Comparison of ENCODE assay signal across 8 mouse cellular contexts in the genomic region with DNA sequence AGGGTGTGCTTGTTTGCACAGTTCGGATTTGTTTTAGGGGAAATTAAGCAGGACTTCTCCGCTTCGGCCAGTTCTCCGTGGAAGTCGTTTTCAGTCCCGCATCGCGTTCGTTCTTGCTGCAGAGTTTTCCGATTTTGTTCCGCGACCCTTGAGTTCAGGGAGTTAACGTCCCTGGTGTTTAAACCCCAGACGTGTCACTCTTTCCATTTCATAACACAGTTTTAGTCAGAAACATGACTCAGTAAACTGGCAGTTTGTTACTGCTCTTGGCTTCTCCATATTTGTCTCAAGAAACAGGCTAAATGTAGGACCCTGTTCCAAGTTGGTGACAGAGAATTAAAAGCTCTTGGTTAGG. TPM values are rescaled to one million over a fixed set of nuclear protein-coding genes. Genes with fewer than 3 reads are reported as not detected.
A peak's percentile ranks its signal among the peaks of the same experiment; 100 is the strongest.
DNase-seq lines count a peak whose midpoint lies in the region; ATAC-seq and TF ChIP-seq lines count a peak whose summit lies in the region.

No protein-coding gene starts in this region.

- peak overlapping the region; percentile 100 for H3ac ChIP-seq in C2C12 (ENCODE audit: control insufficient read depth, insufficient read length, low read depth)

- no peak for TF ChIP-seq CTCF in C2C12 (IDR thresholded peaks at IDR 0.05; ENCODE audit: control insufficient read depth, insufficient read depth, insufficient read length)
- TF ChIP-seq CTCF in embryonic fibroblast, embryonic 13.5 days (IDR thresholded peaks at IDR 0.05; ENCODE audit: borderline replicate concordance, insufficient read depth, low read length) = no peak

- peaks cover 50% of the 10 kb centered on the region for H3K79me3 ChIP-seq in C2C12 (ENCODE audit: low read depth)

- peak overlapping the region; percentile 94 for H3K4me3 ChIP-seq in erythroblast, embryonic 14.5 days (replicated peaks)
- H3K4me3 ChIP-seq in C2C12 (ENCODE audit: insufficient read depth, poor library complexity, severe bottlenecking) = peak overlapping the region; percentile 89
- peak overlapping the region; percentile 99 for H3K4me3 ChIP-seq in embryonic fibroblast, embryonic 13.5 days (ENCODE audit: insufficient read depth, low read length)
- H3K4me3 ChIP-seq in limb, embryonic 12.5 days (replicated peaks) = peak overlapping the region; percentile 89
- H3K4me3 ChIP-seq in neural tube, embryonic 14.5 days (ENCODE audit: low read depth, low read length) = peak overlapping the region; percentile 98

- H3K27ac ChIP-seq in embryonic fibroblast, embryonic 13.5 days (ENCODE audit: insufficient read depth, low read length) = peak overlapping the region; percentile 94
- peak overlapping the region; percentile 94 for H3K27ac ChIP-seq in limb, embryonic 12.5 days
- peak overlapping the region; percentile 95; the same call in 1 of the 2 replicates for H3K27ac ChIP-seq in neural tube, embryonic 14.5 days (ENCODE audit: low read depth, low read length)

- H3K4me2 ChIP-seq in limb, embryonic 12.5 days = peak overlapping the region; percentile 61
- peak overlapping the region; percentile 60 for H3K4me2 ChIP-seq in neural tube, embryonic 14.5 days (ENCODE audit: low read depth, low read length)

- H3K4me1 ChIP-seq in erythroblast, embryonic 14.5 days (ENCODE audit: control insufficient read depth) = peaks cover 24% of the 10 kb centered on the region
- H3K4me1 ChIP-seq in embryonic fibroblast, embryonic 13.5 days (ENCODE audit: control insufficient read depth, insufficient read depth, low read length) = 0 out of 2 replicates have a peak, but pooled peaks cover 2% of the 10 kb centered on the region
- H3K4me1 ChIP-seq in limb, embryonic 12.5 days (replicated peaks) = peaks cover 11% of the 10 kb centered on the region
- H3K4me1 ChIP-seq in neural tube, embryonic 14.5 days (ENCODE audit: control insufficient read depth, insufficient read depth, low read length) = peaks cover 5% of the 10 kb centered on the region

- WGBS in limb, embryonic 12.5 days = under 1% methylated on average over 14 of the region's 14 CpGs
- under 1% methylated on average over 14 of the region's 14 CpGs for WGBS in neural tube, embryonic 14.5 days

- peaks cover 58% of the 10 kb centered on the region for H3K79me2 ChIP-seq in C2C12 (ENCODE audit: control insufficient read depth, insufficient read depth)

- H3K36me3 ChIP-seq in erythroblast, embryonic 14.5 days (ENCODE audit: control insufficient read depth) = no peaks in the 10 kb centered on the region
- H3K36me3 ChIP-seq in C2C12 (ENCODE audit: control insufficient read depth, insufficient read depth) = no peaks in the 10 kb centered on the region
- H3K36me3 ChIP-seq in limb, embryonic 12.5 days = no peaks in the 10 kb centered on the region
- H3K36me3 ChIP-seq in neural tube, embryonic 14.5 days (ENCODE audit: control insufficient read depth, insufficient read depth, low read length) = no peaks in the 10 kb centered on the region

- H3K9me3 ChIP-seq in erythroblast, embryonic 14.5 days (ENCODE audit: control insufficient read depth, low read length) = no peaks in the 10 kb centered on the region
- 0 out of 2 replicates have a peak, but pooled peaks cover 3% of the 10 kb centered on the region for H3K9me3 ChIP-seq in limb, embryonic 12.5 days
- no peaks in the 10 kb centered on the region for H3K9me3 ChIP-seq in neural tube, embryonic 14.5 days (ENCODE audit: control insufficient read depth, low read length)

- peak; percentile 62 for TF ChIP-seq POLR2A in embryonic fibroblast, embryonic 13.5 days (IDR thresholded peaks at IDR 0.05; ENCODE audit: low read depth, low read length)

- peak overlapping the region; percentile 90 for H3K9ac ChIP-seq in limb, embryonic 12.5 days (replicated peaks)
- peak overlapping the region; percentile 93 for H3K9ac ChIP-seq in neural tube, embryonic 14.5 days (replicated peaks; ENCODE audit: low read depth, low read length)

- ATAC-seq in erythroblast, adult 5-6 weeks (replicated peaks; ENCODE audit: low FRiP score, poor library complexity, severe bottlenecking) = no peak
- no peak for ATAC-seq in limb, embryonic 12.5 days (ENCODE audit: insufficient number of reproducible peaks, insufficient read depth, low FRiP score, low TSS enrichment, low read depth)
- no peak for ATAC-seq in neural tube, embryonic 14.5 days (ENCODE audit: low read depth)

- no peak for DNase-seq in right cerebral cortex, adult 2 months (ENCODE audit: low spot score in 2 of 2)
- no peak for DNase-seq in frontal cortex, postnatal 10 days (ENCODE audit: low spot score in 2 of 2)

- H3K27me3 ChIP-seq in erythroblast, embryonic 14.5 days (ENCODE audit: control insufficient read depth) = peaks cover 5% of the 10 kb centered on the region; the same call in 1 of the 2 replicates
- H3K27me3 ChIP-seq in C2C12 (ENCODE audit: control insufficient read depth, insufficient read depth, insufficient read length) = no peaks in the 10 kb centered on the region
- H3K27me3 ChIP-seq in limb, embryonic 12.5 days = no peaks in the 10 kb centered on the region
- H3K27me3 ChIP-seq in neural tube, embryonic 14.5 days (ENCODE audit: control insufficient read depth, insufficient read depth, low read length) = no peaks in the 10 kb centered on the region

TF ChIP-seq in C2C12, 6 proteins besides CTCF, POLR2A, EP300 and RAD21:
- TF ChIP-seq MAX (IDR thresholded peaks at IDR 0.05) = no peak
- no peak for TF ChIP-seq CEBPB (IDR thresholded peaks at IDR 0.05; ENCODE audit: low read depth)
- TF ChIP-seq USF1 (IDR thresholded peaks at IDR 0.05; ENCODE audit: low read depth) = no peak
- TF ChIP-seq MYOG (IDR thresholded peaks at IDR 0.05; ENCODE audit: control insufficient read depth, extremely low read depth, insufficient read length) = no peak
- TF ChIP-seq MYOD1 (IDR thresholded peaks at IDR 0.05; ENCODE audit: control insufficient read depth, insufficient read length, low read depth) = no peak
- no peak for TF ChIP-seq FOSL1 (IDR thresholded peaks at IDR 0.05; ENCODE audit: insufficient read depth, low read length, poor library complexity, severe bottlenecking)

RNA-seq across cellular contexts. Expression of a gene that starts 0.9 kb away (rescaled TPM):
- 0.23 and 0.64 TPM in 2 replicates for polyA plus RNA-seq in erythroblast, embryonic 14.5 days (2012)
- total RNA-seq in erythroblast, adult 5-6 weeks (2015; ENCODE audit: low replicate concordance) = 11.7 and 14.4 TPM in 2 replicates
- total RNA-seq in erythroblast, adult 5-6 weeks (2017; ENCODE audit: low replicate concordance) = 7.4 and 9.5 TPM in 2 replicates
- 28.6 TPM for polyA plus RNA-seq in C2C12 (2012; fragmentation: generic; extraction: Trizol)
- 58.4 and 76.4 TPM in 2 replicates for polyA plus RNA-seq in embryonic fibroblast, embryonic 13.5 days (2011; ENCODE audit: insufficient read length, low read depth, missing spikeins)
- polyA plus RNA-seq in limb, embryonic 12.5 days (2016; fragmentation: Nextera tagmentation; extraction: Ambion mirVana) = 29.5 and 32.1 TPM in 2 replicates
- polyA plus RNA-seq in neural tube, embryonic 14.5 days (2014; fragmentation: Nextera tagmentation; extraction: Ambion mirVana) = 42.7 and 50.4 TPM in 2 replicates

RNA-seq across cellular contexts. Expression of a gene that starts 13.5 kb away (rescaled TPM):
- 0.06 TPM in 1 of 2 replicates, not detected in the other for polyA plus RNA-seq in erythroblast, embryonic 14.5 days (2012)
- 5.6 and 8.8 TPM in 2 replicates for total RNA-seq in erythroblast, adult 5-6 weeks (2015; ENCODE audit: low replicate concordance)
- total RNA-seq in erythroblast, adult 5-6 weeks (2017; ENCODE audit: low replicate concordance) = 3.2 and 8.1 TPM in 2 replicates
- polyA plus RNA-seq in C2C12 (2012; fragmentation: generic; extraction: Trizol) = 4.2 TPM
- 12.5 and 13.4 TPM in 2 replicates for polyA plus RNA-seq in embryonic fibroblast, embryonic 13.5 days (2011; ENCODE audit: insufficient read length, low read depth, missing spikeins)
- polyA plus RNA-seq in limb, embryonic 12.5 days (2016; fragmentation: Nextera tagmentation; extraction: Ambion mirVana) = 37.8 and 40.7 TPM in 2 replicates
- 62.3 and 74.7 TPM in 2 replicates for polyA plus RNA-seq in neural tube, embryonic 14.5 days (2014; fragmentation: Nextera tagmentation; extraction: Ambion mirVana)

RNA-seq across cellular contexts. Expression of a gene that starts 59.6 kb away (rescaled TPM):
- polyA plus RNA-seq in erythroblast, embryonic 14.5 days (2012) = 0.29 and 1.3 TPM in 2 replicates
- 8.6 and 14.4 TPM in 2 replicates for total RNA-seq in erythroblast, adult 5-6 weeks (2015; ENCODE audit: low replicate concordance)
- total RNA-seq in erythroblast, adult 5-6 weeks (2017; ENCODE audit: low replicate concordance) = 8.0 and 20.2 TPM in 2 replicates
- polyA plus RNA-seq in C2C12 (2012; fragmentation: generic; extraction: Trizol) = 6.7 TPM
- polyA plus RNA-seq in embryonic fibroblast, embryonic 13.5 days (2011; ENCODE audit: insufficient read length, low read depth, missing spikeins) = 36.4 and 41.9 TPM in 2 replicates
- 9.2 and 9.7 TPM in 2 replicates for polyA plus RNA-seq in limb, embryonic 12.5 days (2016; fragmentation: Nextera tagmentation; extraction: Ambion mirVana)
- polyA plus RNA-seq in neural tube, embryonic 14.5 days (2014; fragmentation: Nextera tagmentation; extraction: Ambion mirVana) = 15.4 and 16.3 TPM in 2 replicates

Comparison
In these comparisons a context has a peak if more than half of its experiments do, and no peak if none do; other contexts are left out.
1. RNA of a gene that starts 0.9 kb away (polyA plus RNA-seq): 58.4 to 76.4 TPM in embryonic fibroblast, embryonic 13.5 days, 42.7 to 50.4 TPM in neural tube, embryonic 14.5 days, 29.5 to 32.1 TPM in limb, embryonic 12.5 days and 28.6 TPM in C2C12 (single experiment); 0.23 to 0.64 TPM in erythroblast, embryonic 14.5 days; every median in the first group is over 10 times any median in the second.
2. Peak in every context shown above with its lines, with median percentiles within 50 percentile points of each other: H3K4me3 ChIP-seq and H3K27ac ChIP-seq.